ENCODE assay signal across 11 mouse cellular contexts in genomic region chr2:136911958-136912411, GRCm38 (mm10). TPM values are rescaled to one million over a fixed set of nuclear protein-coding genes. Genes with fewer than 3 reads are reported as not detected.
DNase-seq lines count a peak whose midpoint lies in the region; ATAC-seq lines count a peak whose summit lies in the region.
"Had no signal": no experiment of that assay in that cellular context is flagged by ENCODE, and none has a peak within 500 bp of the region (broad histone marks: within the 10 kb centered on the region; RNA-seq: fewer than 3 reads in every experiment).

No protein-coding gene starts in this region.

- no peak for ATAC-seq in kidney, embryonic 15.5 days (replicated peaks; ENCODE audit: low FRiP score)
- ATAC-seq in forebrain, embryonic 16.5 days = peak; percentile 66

- no peaks in the 10 kb centered on the region for H3K36me3 ChIP-seq in kidney, embryonic 15.5 days
- no peaks in the 10 kb centered on the region for H3K36me3 ChIP-seq in forebrain, embryonic 16.5 days (ENCODE audit: control insufficient read depth, insufficient read depth)
- H3K36me3 ChIP-seq: embryonic facial prominence, embryonic 15.5 days had no signal

- DNase-seq in kidney, adult 9 months = no peak
- DNase-seq in kidney, postnatal 4 days = peak; percentile 16 to 47
- no peak for DNase-seq in right cerebral cortex, adult 2 months (ENCODE audit: low spot score in 2 of 2)
- no peak for DNase-seq in testis, postnatal 14 days (ENCODE audit: low spot score)
- no peak for DNase-seq in urinary bladder, postnatal 25 days (ENCODE audit: low spot score)
- DNase-seq: adrenal gland, postnatal 10 days had no signal

- 40% methylated on average over 4 of the region's 4 CpGs for WGBS in kidney, embryonic 15.5 days
- WGBS in forebrain, embryonic 16.5 days = 5% methylated on average over 4 of the region's 4 CpGs

- H3K4me2 ChIP-seq in kidney, embryonic 15.5 days = no peak overlapping the region
- no peak overlapping the region for H3K4me2 ChIP-seq in forebrain, embryonic 16.5 days (ENCODE audit: low read length)
- H3K4me2 ChIP-seq: embryonic facial prominence, embryonic 15.5 days had no signal

- H3K27me3 ChIP-seq in kidney, embryonic 15.5 days = no peaks in the 10 kb centered on the region
- no peaks in the 10 kb centered on the region for H3K27me3 ChIP-seq in forebrain, embryonic 16.5 days (replicated peaks; ENCODE audit: control insufficient read depth, insufficient read depth, low read length)
- H3K27me3 ChIP-seq: embryonic facial prominence, embryonic 15.5 days had no signal

- peaks cover 2% of the 10 kb centered on the region; the same call in 1 of the 2 replicates for H3K4me1 ChIP-seq in kidney, embryonic 15.5 days
- no peaks in the 10 kb centered on the region for H3K4me1 ChIP-seq in brown adipose tissue, adult 24 weeks (ENCODE audit: control insufficient read depth, insufficient read depth, insufficient read length, low read length)
- H3K4me1 ChIP-seq in forebrain, embryonic 16.5 days (replicated peaks; ENCODE audit: control insufficient read depth, insufficient read depth, low read length) = peaks cover 14% of the 10 kb centered on the region

- H3K9me3 ChIP-seq in kidney, embryonic 15.5 days (replicated peaks) = no peaks in the 10 kb centered on the region
- H3K9me3 ChIP-seq in forebrain, embryonic 16.5 days (ENCODE audit: control insufficient read depth, low read length) = no peaks in the 10 kb centered on the region
- H3K9me3 ChIP-seq: embryonic facial prominence, embryonic 15.5 days had no signal

- no peak overlapping the region for H3K4me3 ChIP-seq in kidney, embryonic 15.5 days (replicated peaks)
- no peak overlapping the region for H3K4me3 ChIP-seq in brown adipose tissue, adult 24 weeks (ENCODE audit: insufficient read depth, low read depth, low read length)
- H3K4me3 ChIP-seq in forebrain, embryonic 16.5 days (replicated peaks; ENCODE audit: low read length) = no peak overlapping the region
- H3K4me3 ChIP-seq: embryonic facial prominence, embryonic 15.5 days had no signal

- no peak overlapping the region for H3K9ac ChIP-seq in kidney, embryonic 15.5 days
- no peak overlapping the region for H3K9ac ChIP-seq in forebrain, embryonic 16.5 days (replicated peaks; ENCODE audit: low read depth, low read length)
- H3K9ac ChIP-seq: embryonic facial prominence, embryonic 15.5 days; liver, embryonic 14.5 days had no signal

- peak overlapping the region; percentile 48; the same call in 1 of the 2 replicates for H3K27ac ChIP-seq in kidney, embryonic 15.5 days
- H3K27ac ChIP-seq in brown adipose tissue, adult 24 weeks (replicated peaks; ENCODE audit: low read depth, low read length) = peak overlapping the region; percentile 1
- H3K27ac ChIP-seq in forebrain, embryonic 16.5 days (ENCODE audit: low read length) = no peak overlapping the region
- H3K27ac ChIP-seq: embryonic facial prominence, embryonic 15.5 days; liver, embryonic 14.5 days had no signal

RNA-seq across cellular contexts. Expression of gene AL731706.1, which starts 20.8 kb away (rescaled TPM):
- polyA plus RNA-seq in kidney, embryonic 15.5 days (2015; fragmentation: Nextera tagmentation; extraction: Ambion mirVana) = 30.7 and 38.3 TPM in 2 replicates
- polyA plus RNA-seq in brown adipose tissue, adult 24 weeks (2012; ENCODE audit: insufficient read depth, insufficient read length, missing spikeins) = 47.9 and 72.0 TPM in 2 replicates
- polyA plus RNA-seq in forebrain, embryonic 16.5 days (2015; fragmentation: Nextera tagmentation; extraction: Ambion mirVana) = 22.3 and 23.3 TPM in 2 replicates

RNA-seq across cellular contexts. Expression of gene Mkks, which starts 20.8 kb away (rescaled TPM):
- polyA plus RNA-seq in kidney, embryonic 15.5 days (2015; fragmentation: Nextera tagmentation; extraction: Ambion mirVana) = 14.0 and 14.1 TPM in 2 replicates
- polyA plus RNA-seq in brown adipose tissue, adult 24 weeks (2012; ENCODE audit: insufficient read depth, insufficient read length, missing spikeins) = 68.1 and 79.3 TPM in 2 replicates
- 13.3 and 16.9 TPM in 2 replicates for polyA plus RNA-seq in forebrain, embryonic 16.5 days (2015; fragmentation: Nextera tagmentation; extraction: Ambion mirVana)

RNA-seq across cellular contexts. Expression of gene Slx4ip, which starts 21.0 kb away (rescaled TPM):
- polyA plus RNA-seq in kidney, embryonic 15.5 days (2015; fragmentation: Nextera tagmentation; extraction: Ambion mirVana) = 7.5 and 8.3 TPM in 2 replicates
- polyA plus RNA-seq in brown adipose tissue, adult 24 weeks (2012; ENCODE audit: insufficient read depth, insufficient read length, missing spikeins) = 2.1 and 3.3 TPM in 2 replicates
- 12.4 and 12.6 TPM in 2 replicates for polyA plus RNA-seq in forebrain, embryonic 16.5 days (2015; fragmentation: Nextera tagmentation; extraction: Ambion mirVana)

RNA-seq across cellular contexts. Expression of gene AL731706.2, which starts 26.5 kb away (rescaled TPM):
- polyA plus RNA-seq in kidney, embryonic 15.5 days (2015; fragmentation: Nextera tagmentation; extraction: Ambion mirVana) = 37.8 and 55.1 TPM in 2 replicates
- 11.7 and 40.9 TPM in 2 replicates for polyA plus RNA-seq in brown adipose tissue, adult 24 weeks (2012; ENCODE audit: insufficient read depth, insufficient read length, missing spikeins)
- 21.2 and 24.6 TPM in 2 replicates for polyA plus RNA-seq in forebrain, embryonic 16.5 days (2015; fragmentation: Nextera tagmentation; extraction: Ambion mirVana)

Comparison
In these comparisons a context has a peak if more than half of its experiments do, and no peak if none do; other contexts are left out.
1. DNase-seq: peak in kidney, postnatal 4 days (2 of 2); none in kidney, adult 9 months (single experiment), right cerebral cortex, adult 2 months (0 of 2), testis, postnatal 14 days (single experiment) and urinary bladder, postnatal 25 days (single experiment).